31 mouse cellular contexts compared by ENCODE assay signal in genomic region chr6:142487638-142488037, GRCm38 (mm10). TPM values are rescaled to one million over a fixed set of nuclear protein-coding genes. Genes with fewer than 3 reads are reported as not detected.
A peak's percentile ranks its signal among the peaks of the same experiment; 100 is the strongest.
DNase-seq lines count a peak whose midpoint lies in the region; ATAC-seq and TF ChIP-seq lines count a peak whose summit lies in the region.
"Had no signal": no experiment of that assay in that cellular context is flagged by ENCODE, and none has a peak within 500 bp of the region (broad histone marks: within the 10 kb centered on the region; RNA-seq: fewer than 3 reads in every experiment).

No protein-coding gene starts in this region.

- H3K36me3 ChIP-seq in limb, embryonic 13.5 days = peaks cover 67% of the 10 kb centered on the region
- peaks cover 72% of the 10 kb centered on the region for H3K36me3 ChIP-seq in limb, embryonic 10.5 days
- peaks cover 45% of the 10 kb centered on the region for H3K36me3 ChIP-seq in limb, embryonic 14.5 days (ENCODE audit: control insufficient read depth, insufficient read depth, low read length)

- ATAC-seq in limb, embryonic 13.5 days (ENCODE audit: low FRiP score, low read depth) = peak; percentile 48
- ATAC-seq in limb, embryonic 14.5 days (ENCODE audit: low FRiP score, low read depth) = peak; percentile 63; the same call in 1 of the 2 replicates
- ATAC-seq: CD4-positive, CD25-positive, alpha-beta regulatory T cell, adult 4 months; forebrain, embryonic 15.5 days; intestine, postnatal 0 days had no signal

- intact Hi-C loops in gastrocnemius, adult 2 months (cut with DNase I) = no loop called here
- intact Hi-C loops in gastrocnemius, postnatal 14 days (cut with DNase I; ENCODE audit: low total_unique reads) = no loop called here

- no peaks in the 10 kb centered on the region for H3K4me1 ChIP-seq in limb, embryonic 13.5 days
- H3K4me1 ChIP-seq in limb, embryonic 10.5 days = no peaks in the 10 kb centered on the region
- H3K4me1 ChIP-seq in limb, embryonic 14.5 days (ENCODE audit: control insufficient read depth, insufficient read depth, low read length) = no peaks in the 10 kb centered on the region
- H3K4me1 ChIP-seq: forebrain, embryonic 12.5 days; forebrain, embryonic 15.5 days; heart, embryonic 12.5 days; hindbrain, embryonic 12.5 days; hindbrain, embryonic 15.5 days had no signal

- no peak overlapping the region for H3K4me3 ChIP-seq in gastrocnemius, adult 2 months
- no peak overlapping the region for H3K4me3 ChIP-seq in limb, embryonic 13.5 days
- no peak overlapping the region for H3K4me3 ChIP-seq in limb, embryonic 10.5 days
- H3K4me3 ChIP-seq in limb, embryonic 14.5 days (replicated peaks; ENCODE audit: low read length) = no peak overlapping the region
- H3K4me3 ChIP-seq: erythroblast, embryonic 14.5 days; forebrain, embryonic 12.5 days; forebrain, embryonic 15.5 days; heart, embryonic 12.5 days; hindbrain, embryonic 12.5 days; hindbrain, embryonic 15.5 days had no signal

- no peaks in the 10 kb centered on the region for H3K9me3 ChIP-seq in limb, embryonic 13.5 days
- H3K9me3 ChIP-seq in limb, embryonic 10.5 days (replicated peaks) = no peaks in the 10 kb centered on the region
- 0 out of 2 replicates have a peak, but pooled peaks cover 4% of the 10 kb centered on the region for H3K9me3 ChIP-seq in limb, embryonic 14.5 days (ENCODE audit: control insufficient read depth, low read length)
- H3K9me3 ChIP-seq: forebrain, embryonic 12.5 days; forebrain, embryonic 15.5 days; hindbrain, embryonic 12.5 days; hindbrain, embryonic 15.5 days had no signal

- H3K27me3 ChIP-seq in limb, embryonic 13.5 days = no peaks in the 10 kb centered on the region
- H3K27me3 ChIP-seq in limb, embryonic 10.5 days (ENCODE audit: low read depth, poor library complexity, severe bottlenecking) = no peaks in the 10 kb centered on the region
- H3K27me3 ChIP-seq in limb, embryonic 14.5 days (ENCODE audit: control insufficient read depth, insufficient read depth, low read length) = no peaks in the 10 kb centered on the region
- H3K27me3 ChIP-seq: forebrain, embryonic 12.5 days; forebrain, embryonic 15.5 days; heart, embryonic 12.5 days; hindbrain, embryonic 12.5 days; hindbrain, embryonic 15.5 days had no signal

- WGBS in limb, embryonic 13.5 days = 82% methylated on average over 9 of the region's 9 CpGs
- 92% methylated on average over 9 of the region's 9 CpGs for WGBS in limb, embryonic 10.5 days
- WGBS in limb, embryonic 14.5 days = 85% methylated on average over 9 of the region's 9 CpGs

- H3K9ac ChIP-seq in limb, embryonic 13.5 days = no peak overlapping the region
- H3K9ac ChIP-seq in limb, embryonic 14.5 days (ENCODE audit: low read depth, low read length, severe bottlenecking) = no peak overlapping the region
- H3K9ac ChIP-seq: forebrain, embryonic 12.5 days; forebrain, embryonic 15.5 days; heart, embryonic 12.5 days; hindbrain, embryonic 12.5 days; hindbrain, embryonic 15.5 days had no signal

- no peak overlapping the region for H3K4me2 ChIP-seq in limb, embryonic 13.5 days (replicated peaks)
- no peak overlapping the region for H3K4me2 ChIP-seq in limb, embryonic 14.5 days (replicated peaks; ENCODE audit: low read depth, low read length, severe bottlenecking)
- H3K4me2 ChIP-seq: forebrain, embryonic 12.5 days; forebrain, embryonic 15.5 days; heart, embryonic 12.5 days; hindbrain, embryonic 12.5 days; hindbrain, embryonic 15.5 days had no signal

- no peak for TF ChIP-seq CTCF in gastrocnemius, adult 2 months (IDR thresholded peaks at IDR 0.05)

- H3K27ac ChIP-seq in gastrocnemius, adult 2 months = peak overlapping the region; percentile 28; the same call in 1 of the 2 replicates
- H3K27ac ChIP-seq in limb, embryonic 13.5 days = no peak overlapping the region
- no peak overlapping the region for H3K27ac ChIP-seq in limb, embryonic 10.5 days
- H3K27ac ChIP-seq in limb, embryonic 14.5 days (replicated peaks; ENCODE audit: low read depth, low read length) = no peak overlapping the region
- H3K27ac ChIP-seq: forebrain, embryonic 12.5 days; forebrain, embryonic 15.5 days; hindbrain, embryonic 12.5 days; hindbrain, embryonic 15.5 days had no signal

- DNase-seq in gastrocnemius, adult 2 months = no peak
- DNase-seq in gastrocnemius, postnatal 14 days = no peak
- no peak for DNase-seq in limb, embryonic 10.5 days (ENCODE audit: low spot score)
- no peak for DNase-seq in limb, embryonic 14.5 days (ENCODE audit: low spot score)
- no peak for DNase-seq in urinary bladder, postnatal 10 days (ENCODE audit: low spot score)
- DNase-seq: adrenal gland, adult 2 months; adrenal gland, postnatal 14 days; cerebellum, adult 11-12 months; cerebellum, adult 8-10 months; cerebellum, postnatal 10 days; cerebellum, postnatal 36 days; embryo, embryonic 11 days; gastrocnemius, postnatal 36 days; heart, postnatal 14 days had no signal

- TF ChIP-seq POLR2A in limb, embryonic 14.5 days (IDR thresholded peaks at IDR 0.05; ENCODE audit: borderline replicate concordance, extremely low read depth, insufficient read depth, insufficient read length) = no peak

RNA-seq across cellular contexts. Expression of gene Gys2, which starts 14.7 kb away (rescaled TPM):
- total RNA-seq in gastrocnemius, adult 2 months (2021) = not detected
- under 1 TPM in 1 of 2 experiments, not detected in 1; 0.31 TPM for total RNA-seq in gastrocnemius, postnatal 14 days (2021)
- polyA plus RNA-seq in limb, embryonic 13.5 days (2015; fragmentation: Nextera tagmentation; extraction: Ambion mirVana) = 0.14 TPM in 1 of 2 replicates, not detected in the other
- not detected in 2 replicates for polyA plus RNA-seq in limb, embryonic 10.5 days (2016; fragmentation: Nextera tagmentation; extraction: Ambion mirVana)
- 0.03 TPM in 1 of 2 replicates, not detected in the other for polyA plus RNA-seq in limb, embryonic 14.5 days (2012; rRNA removed)
- not detected in 2 replicates for polyA plus RNA-seq in limb, embryonic 14.5 days (2014; fragmentation: Nextera tagmentation; extraction: Ambion mirVana)
- total RNA-seq: granulocyte monocyte progenitor cell, adult 5-6 weeks; hematopoietic stem cell, adult 5-6 weeks; MEL had no signal
- polyA plus RNA-seq: brain, embryonic 14.5 days; C2C12; CD4-positive, CD25-positive, alpha-beta regulatory T cell, adult 4 months; cortical plate, adult 2 months; embryonic facial prominence, embryonic 11.5 days; erythroblast, embryonic 14.5 days; forebrain, embryonic 12.5 days; forebrain, embryonic 15.5 days; hindbrain, embryonic 12.5 days; hindbrain, embryonic 15.5 days; intestine, embryonic 14.5 days; intestine, postnatal 0 days had no signal

RNA-seq across cellular contexts. Expression of gene Ldhb, which starts 20.1 kb away (rescaled TPM):
- total RNA-seq in gastrocnemius, adult 2 months (2021) = 1,000 to 10,000 TPM in 1 of 2 experiments, 100 to 1,000 TPM in 1; 299 to 1,071 TPM
- total RNA-seq in gastrocnemius, postnatal 14 days (2021) = 100 to 1,000 TPM; 112 to 138 TPM
- 361 and 383 TPM in 2 replicates for polyA plus RNA-seq in limb, embryonic 13.5 days (2015; fragmentation: Nextera tagmentation; extraction: Ambion mirVana)
- polyA plus RNA-seq in limb, embryonic 10.5 days (2016; fragmentation: Nextera tagmentation; extraction: Ambion mirVana) = 408 and 535 TPM in 2 replicates
- 178 TPM in 2 replicates for polyA plus RNA-seq in limb, embryonic 14.5 days (2012; rRNA removed)
- 229 and 266 TPM in 2 replicates for polyA plus RNA-seq in limb, embryonic 14.5 days (2014; fragmentation: Nextera tagmentation; extraction: Ambion mirVana)
- total RNA-seq: MEL had no signal
- polyA plus RNA-seq: erythroblast, embryonic 14.5 days had no signal
